Mouse (Mus musculus): Measurements from ENCODE around the gene 4930412O13Rik. TPM values are rescaled to one million over a fixed set of nuclear protein-coding genes. Genes with fewer than 3 reads are reported as not detected.

Gene 4930412O13Rik
- polyA plus RNA-seq, 1 experiment from 2014 or later = 0.71 TPM

DNA sequence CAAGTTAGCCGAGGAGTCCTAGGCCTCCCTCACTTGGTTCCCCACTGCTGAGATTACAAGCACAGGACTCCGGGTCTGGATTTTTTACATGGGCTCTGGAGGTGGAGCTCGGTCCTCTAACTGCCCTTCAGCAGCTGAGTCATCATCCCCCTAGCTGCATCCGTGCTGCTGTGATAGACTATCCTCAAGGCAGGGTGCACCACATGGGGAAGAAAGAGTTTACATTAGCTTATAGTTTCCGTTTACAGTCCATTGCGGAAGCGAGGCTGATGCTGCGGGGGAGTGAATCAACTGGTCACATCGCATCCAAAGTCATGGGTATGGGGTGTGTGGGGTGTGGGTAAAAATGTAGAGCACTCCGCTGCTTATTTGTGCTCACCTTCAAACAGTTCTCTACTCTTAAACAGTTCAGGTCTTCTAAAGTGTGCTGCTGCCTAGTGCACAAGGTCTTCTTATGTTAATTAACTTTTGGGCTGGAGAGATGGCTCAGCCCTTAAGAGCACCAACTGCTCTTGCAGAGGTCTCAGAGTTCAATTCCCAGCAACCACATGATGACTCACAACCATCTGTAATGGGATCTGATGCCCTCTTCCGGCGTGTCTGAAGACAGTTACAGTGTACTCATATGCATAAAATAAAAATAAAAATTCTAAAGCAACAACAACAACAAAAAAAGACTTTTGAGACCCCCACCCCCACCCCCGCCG, 23.0 kb downstream of the 4930412O13Rik start:
- DNase-seq (ENCODE audit: low spot score) = no peak
- ATAC-seq (ENCODE audit: low FRiP score) = no peak
- H3K9ac ChIP-seq (ENCODE audit: low read depth, low read length) = no peak overlapping the region
- H3K4me2 ChIP-seq (replicated peaks; ENCODE audit: low read depth, low read length) = no peak overlapping the region
- H3K36me3 ChIP-seq (ENCODE audit: control insufficient read depth, insufficient read depth, low read length) = no peaks in the 10 kb centered on the region
- no peak overlapping the region for H3K27ac ChIP-seq (ENCODE audit: low read depth, low read length)
- WGBS = 68% methylated on average over 14 of the region's 14 CpGs
- peaks cover 1% of the 10 kb centered on the region; the same call in 1 of the 2 replicates for H3K27me3 ChIP-seq (ENCODE audit: control insufficient read depth, insufficient read depth, low read length)
- no peaks in the 10 kb centered on the region for H3K9me3 ChIP-seq (ENCODE audit: control insufficient read depth, low read length)
- no peaks in the 10 kb centered on the region for H3K4me1 ChIP-seq (replicated peaks; ENCODE audit: control insufficient read depth, insufficient read depth, low read length)
- no peak overlapping the region for H3K4me3 ChIP-seq (ENCODE audit: low read depth, low read length)

- 9% methylated on average over 11 of the region's 11 CpGs for WGBS
- ATAC-seq (ENCODE audit: low FRiP score) = no peak
- H3K9ac ChIP-seq (ENCODE audit: low read depth, low read length) = no peak overlapping the region
Measured at GRCm38 (mm10) chr2:9905995-9906394, 24.9 kb downstream of the 4930412O13Rik start.

GRCm38 (mm10) chr2:9917602-9918001, 36.5 kb downstream of the 4930412O13Rik start:
- no peak overlapping the region for H3K27ac ChIP-seq (ENCODE audit: low read depth, low read length)
- no peak overlapping the region for H3K4me3 ChIP-seq (ENCODE audit: low read depth, low read length)
- H3K9me3 ChIP-seq (ENCODE audit: control insufficient read depth, low read length) = no peaks in the 10 kb centered on the region
- no peak for ATAC-seq (ENCODE audit: low FRiP score)
- DNase-seq (ENCODE audit: low spot score) = no peak
- H3K36me3 ChIP-seq (ENCODE audit: control insufficient read depth, insufficient read depth, low read length) = no peaks in the 10 kb centered on the region
- WGBS = 92% methylated on average over 9 of the region's 9 CpGs
- H3K9ac ChIP-seq (ENCODE audit: low read depth, low read length) = no peak overlapping the region
- no peaks in the 10 kb centered on the region for H3K27me3 ChIP-seq (ENCODE audit: control insufficient read depth, insufficient read depth, low read length)
- no peak overlapping the region for H3K4me2 ChIP-seq (replicated peaks; ENCODE audit: low read depth, low read length)
- H3K4me1 ChIP-seq (replicated peaks; ENCODE audit: control insufficient read depth, insufficient read depth, low read length) = no peaks in the 10 kb centered on the region

More at GRCm38 (mm10) chr2:9905995-9906394, 24.9 kb downstream of the 4930412O13Rik start:
- no peak overlapping the region for H3K4me2 ChIP-seq (replicated peaks; ENCODE audit: low read depth, low read length)
- no peaks in the 10 kb centered on the region for H3K36me3 ChIP-seq (ENCODE audit: control insufficient read depth, insufficient read depth, low read length)
- no peak overlapping the region for H3K27ac ChIP-seq (ENCODE audit: low read depth, low read length)
- H3K9me3 ChIP-seq (ENCODE audit: control insufficient read depth, low read length) = no peaks in the 10 kb centered on the region
- no peak for DNase-seq (ENCODE audit: low spot score)
- H3K27me3 ChIP-seq (ENCODE audit: control insufficient read depth, insufficient read depth, low read length) = no peaks in the 10 kb centered on the region
- no peaks in the 10 kb centered on the region for H3K4me1 ChIP-seq (replicated peaks; ENCODE audit: control insufficient read depth, insufficient read depth, low read length)
- H3K4me3 ChIP-seq (ENCODE audit: low read depth, low read length) = no peak overlapping the region

DNA sequence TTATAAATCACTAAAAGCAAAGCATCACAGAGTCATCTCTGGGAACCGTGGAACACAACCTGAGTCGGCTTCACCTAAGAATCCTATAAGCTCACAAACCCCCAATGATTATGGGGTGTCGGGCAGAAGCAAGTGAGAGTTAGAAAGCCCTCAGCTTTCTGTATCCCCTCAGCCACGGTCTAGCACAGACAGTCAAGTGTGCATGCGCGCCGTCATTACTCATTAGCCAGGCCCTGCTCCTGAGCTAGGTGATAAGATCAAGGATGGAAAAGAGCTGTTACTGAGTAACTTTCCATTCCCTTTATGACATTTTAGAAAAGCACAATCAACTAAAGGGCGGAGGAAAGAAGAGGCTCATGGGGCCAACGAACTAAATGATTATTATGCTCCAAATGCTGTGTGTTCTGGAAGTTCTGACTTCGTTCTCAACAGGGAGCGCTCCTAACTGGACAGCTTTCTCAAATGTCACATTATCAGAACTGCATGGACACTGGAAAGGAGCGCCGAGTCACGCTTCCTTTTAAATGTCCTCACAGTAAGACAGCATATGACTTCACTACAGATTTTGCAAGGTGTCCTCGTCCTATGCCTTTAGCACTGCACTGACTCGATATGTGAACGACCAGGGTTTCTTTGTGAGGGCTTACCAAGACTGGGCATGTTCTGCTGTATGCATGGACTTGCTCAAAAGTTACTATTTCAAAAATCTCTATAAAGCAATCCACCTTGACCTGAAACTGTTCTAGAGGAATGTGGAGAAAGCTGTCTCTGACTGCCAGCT, 37.8 kb downstream of the 4930412O13Rik start:
- Histone ChIP-seq H3K4me1 (replicated peaks; ENCODE audit: control insufficient read depth, insufficient read depth, low read length) (no peaks in the 10 kb centered on the region), H3K9me3 (ENCODE audit: control insufficient read depth, low read length) (no peaks in the 10 kb centered on the region), H3K4me3 (ENCODE audit: low read depth, low read length) (no peak overlapping the region), H3K4me2 (replicated peaks; ENCODE audit: low read depth, low read length) (no peak overlapping the region), H3K9ac (ENCODE audit: low read depth, low read length) (no peak overlapping the region), H3K27ac (ENCODE audit: low read depth, low read length) (no peak overlapping the region), H3K36me3 (ENCODE audit: control insufficient read depth, insufficient read depth, low read length) (no peaks in the 10 kb centered on the region), H3K27me3 (ENCODE audit: control insufficient read depth, insufficient read depth, low read length) (no peaks in the 10 kb centered on the region)
- DNase-seq (ENCODE audit: low spot score) = no peak
- no peak for ATAC-seq (ENCODE audit: low FRiP score)
- 87% methylated on average over 17 of the region's 17 CpGs for WGBS

GRCm38 (mm10) chr2:9926194-9926904, 45.3 kb downstream of the 4930412O13Rik start:
- H3K4me2 ChIP-seq (replicated peaks; ENCODE audit: low read depth, low read length) = no peak overlapping the region
- H3K4me1 ChIP-seq (replicated peaks; ENCODE audit: control insufficient read depth, insufficient read depth, low read length) = no peaks in the 10 kb centered on the region
- no peak overlapping the region for H3K4me3 ChIP-seq (ENCODE audit: low read depth, low read length)
- H3K9ac ChIP-seq (ENCODE audit: low read depth, low read length) = no peak overlapping the region
- no peaks in the 10 kb centered on the region for H3K9me3 ChIP-seq (ENCODE audit: control insufficient read depth, low read length)
- DNase-seq (ENCODE audit: low spot score) (peak; percentile 13), ATAC-seq (ENCODE audit: low FRiP score) (no peak)
- no peaks in the 10 kb centered on the region for H3K36me3 ChIP-seq (ENCODE audit: control insufficient read depth, insufficient read depth, low read length)
- H3K27me3 ChIP-seq (ENCODE audit: control insufficient read depth, insufficient read depth, low read length) = no peaks in the 10 kb centered on the region
- no peak overlapping the region for H3K27ac ChIP-seq (ENCODE audit: low read depth, low read length)
- 58% methylated on average over 7 of the region's 7 CpGs for WGBS

GRCm38 (mm10) chr2:9926905-9927283, 45.8 kb downstream of the 4930412O13Rik start:
- ATAC-seq (ENCODE audit: low FRiP score) (no peak), DNase-seq (ENCODE audit: low spot score) (no peak)
- no peak overlapping the region for H3K27ac ChIP-seq (ENCODE audit: low read depth, low read length)
- H3K9me3 ChIP-seq (ENCODE audit: control insufficient read depth, low read length) = no peaks in the 10 kb centered on the region
- no peaks in the 10 kb centered on the region for H3K27me3 ChIP-seq (ENCODE audit: control insufficient read depth, insufficient read depth, low read length)
- WGBS = 87% methylated on average over 4 of the region's 4 CpGs
- no peak overlapping the region for H3K4me3 ChIP-seq (ENCODE audit: low read depth, low read length)
- no peak overlapping the region for H3K4me2 ChIP-seq (replicated peaks; ENCODE audit: low read depth, low read length)
- H3K9ac ChIP-seq (ENCODE audit: low read depth, low read length) = no peak overlapping the region
- H3K36me3 ChIP-seq (ENCODE audit: control insufficient read depth, insufficient read depth, low read length) = no peaks in the 10 kb centered on the region
- H3K4me1 ChIP-seq (replicated peaks; ENCODE audit: control insufficient read depth, insufficient read depth, low read length) = no peaks in the 10 kb centered on the region

Other genes starting within 250 kb of the 4930412O13Rik start
- 1.6 and 3.3 TPM in 2 replicates for gene 9230102O04Rik, start 8.3 kb downstream of the 4930412O13Rik start, polyA plus RNA-seq (2014; fragmentation: Nextera tagmentation; extraction: Ambion mirVana)
- 18.6 and 22.9 TPM in 2 replicates for gene Gata3, start 8.8 kb downstream of the 4930412O13Rik start, polyA plus RNA-seq (2014; fragmentation: Nextera tagmentation; extraction: Ambion mirVana)
- gene Taf3, start 167.3 kb downstream of the 4930412O13Rik start, polyA plus RNA-seq (2014; fragmentation: Nextera tagmentation; extraction: Ambion mirVana) = 18.3 and 18.9 TPM in 2 replicates
- 566 and 567 TPM in 2 replicates for gene Atp5c1, start 199.3 kb downstream of the 4930412O13Rik start, polyA plus RNA-seq (2014; fragmentation: Nextera tagmentation; extraction: Ambion mirVana)
- 43.9 and 44.1 TPM in 2 replicates for gene Kin, start 199.3 kb downstream of the 4930412O13Rik start, polyA plus RNA-seq (2014; fragmentation: Nextera tagmentation; extraction: Ambion mirVana)

Data from hindbrain, embryonic 11.5 days (tissue).